Mouse (Mus musculus): ENCODE measurements around the gene Olfr1151. TPM values are rescaled to one million over a fixed set of nuclear protein-coding genes. Genes with fewer than 3 reads are reported as not detected.

Gene Olfr1151
- polyA plus RNA-seq (2011; ENCODE audit: insufficient read depth, insufficient read length, low read depth, missing spikeins) = not detected in 2 replicates

DNA sequence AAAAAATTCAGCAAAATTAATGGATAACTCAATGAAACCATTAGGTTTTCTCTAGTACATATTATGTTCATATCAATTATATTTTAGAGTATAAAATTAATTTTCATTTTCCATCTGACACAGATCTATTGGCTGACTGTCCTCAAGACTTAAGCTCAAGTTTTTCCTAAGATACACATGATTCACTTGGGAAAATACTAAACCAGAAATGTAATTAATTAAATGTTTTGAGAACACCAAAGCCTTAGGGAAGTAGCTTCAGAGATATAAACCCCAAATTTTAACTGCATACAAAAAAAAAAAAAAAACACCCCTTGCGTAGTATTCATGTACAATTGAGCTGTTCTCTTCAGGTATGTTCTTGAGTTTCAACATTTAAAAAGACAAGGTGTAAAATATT lies at the start of gene Olfr1151:
Gene Olfr1151 (plus strand): TSS at position 301 of the 400 bp plus-strand sequence.
- Histone ChIP-seq H3K27ac (ENCODE audit: insufficient read depth, low read length) (no peak within 1 kb of the TSS), H3K27me3 (ENCODE audit: control insufficient read depth, insufficient read depth, low read length, poor library complexity, severe bottlenecking) (no peaks in the 10 kb centered on the region), H3K36me3 (ENCODE audit: control insufficient read depth, insufficient read depth, low read length, poor library complexity, severe bottlenecking) (no peaks in the 10 kb centered on the region), H3K9me3 (replicated peaks; ENCODE audit: control insufficient read depth, insufficient read depth, low read length, poor library complexity, severe bottlenecking) (no peaks in the 10 kb centered on the region), H3K9ac (ENCODE audit: low read depth, poor library complexity, severe bottlenecking) (no peak within 1 kb of the TSS), H3K4me1 (ENCODE audit: control insufficient read depth, insufficient read depth, low read length) (no peaks in the 10 kb centered on the region), H3K4me3 (ENCODE audit: low read depth, low read length) (no peak within 1 kb of the TSS)
- TF ChIP-seq EP300 (IDR thresholded peaks at IDR 0.05; ENCODE audit: insufficient read depth, low read depth, low read length) (no peak), CTCF (IDR thresholded peaks at IDR 0.05; ENCODE audit: low read depth, low read length) (no peak), POLR2A (IDR thresholded peaks at IDR 0.05; ENCODE audit: insufficient read depth, low read length) (no peak)

DNA sequence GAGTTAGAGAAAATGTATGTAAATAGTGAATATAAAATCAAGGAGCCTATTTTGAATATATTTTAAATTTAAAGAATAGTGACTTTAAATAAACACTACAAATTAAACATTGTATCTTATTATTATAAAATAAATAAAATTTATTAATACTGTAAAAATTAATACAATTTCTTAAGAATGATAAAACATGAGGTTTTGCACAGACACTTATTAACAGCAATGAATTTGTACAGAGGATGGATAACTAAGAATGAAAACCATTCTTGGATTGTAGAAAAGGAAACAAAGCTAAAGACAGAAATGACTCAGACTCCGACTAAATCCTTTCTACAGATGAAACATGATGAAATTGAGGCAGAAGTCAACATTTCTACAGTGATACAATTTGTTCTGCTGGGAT lies 46.1 kb upstream of the Olfr1151 start, which contains the start of gene Olfr1145:
Gene Olfr1145 (plus strand): TSS at position 301 of the 400 bp plus-strand sequence.
- no peak for TF ChIP-seq POLR2A (IDR thresholded peaks at IDR 0.05; ENCODE audit: insufficient read depth, low read length)
- TF ChIP-seq EP300 (IDR thresholded peaks at IDR 0.05; ENCODE audit: insufficient read depth, low read depth, low read length) = no peak
- no peak for TF ChIP-seq CTCF (IDR thresholded peaks at IDR 0.05; ENCODE audit: low read depth, low read length)
- Histone ChIP-seq H3K27ac (ENCODE audit: insufficient read depth, low read length) (no peak within 1 kb of the TSS), H3K4me1 (ENCODE audit: control insufficient read depth, insufficient read depth, low read length) (no peaks in the 10 kb centered on the region)

DNA sequence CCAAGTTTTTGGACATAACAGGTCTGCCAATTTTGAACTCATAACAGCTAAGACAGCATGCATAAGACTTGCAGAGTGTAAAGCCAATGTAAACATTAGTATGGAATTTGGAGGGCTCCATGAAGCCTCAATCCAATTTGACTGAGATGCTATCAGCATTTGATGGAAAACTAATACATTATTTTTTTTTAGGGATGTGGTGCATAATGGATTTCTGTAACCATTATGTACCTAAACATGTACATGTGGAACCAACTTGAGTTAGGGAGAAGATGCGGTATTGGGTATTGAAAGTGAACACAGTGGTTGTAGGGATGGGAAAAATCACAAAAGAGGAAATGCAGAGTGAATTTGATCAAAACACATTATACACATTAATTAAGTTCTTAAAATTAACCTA lies 25.4 kb upstream of the Olfr1151 start, which contains the start of gene Olfr1148:
Gene Olfr1148 (plus strand): TSS at position 301 of the 400 bp plus-strand sequence.
- no peak for TF ChIP-seq POLR2A (IDR thresholded peaks at IDR 0.05; ENCODE audit: insufficient read depth, low read length)
- TF ChIP-seq EP300 (IDR thresholded peaks at IDR 0.05; ENCODE audit: insufficient read depth, low read depth, low read length) = no peak
- TF ChIP-seq CTCF (IDR thresholded peaks at IDR 0.05; ENCODE audit: low read depth, low read length) = no peak
- Histone ChIP-seq H3K36me3 (ENCODE audit: control insufficient read depth, insufficient read depth, low read length, poor library complexity, severe bottlenecking) (no peaks in the 10 kb centered on the region), H3K27ac (ENCODE audit: insufficient read depth, low read length) (no peak within 1 kb of the TSS), H3K4me3 (ENCODE audit: low read depth, low read length) (no peak within 1 kb of the TSS), H3K4me1 (ENCODE audit: control insufficient read depth, insufficient read depth, low read length) (no peaks in the 10 kb centered on the region), H3K27me3 (ENCODE audit: control insufficient read depth, insufficient read depth, low read length, poor library complexity, severe bottlenecking) (no peaks in the 10 kb centered on the region), H3K9ac (ENCODE audit: low read depth, poor library complexity, severe bottlenecking) (no peak within 1 kb of the TSS), H3K9me3 (replicated peaks; ENCODE audit: control insufficient read depth, insufficient read depth, low read length, poor library complexity, severe bottlenecking) (no peaks in the 10 kb centered on the region)

More for the DNA sequence above, 46.1 kb upstream of the Olfr1151 start, which contains the start of gene Olfr1145:
- no peak within 1 kb of the TSS for H3K9ac ChIP-seq (ENCODE audit: low read depth, poor library complexity, severe bottlenecking)
- H3K27me3 ChIP-seq (ENCODE audit: control insufficient read depth, insufficient read depth, low read length, poor library complexity, severe bottlenecking) = no peaks in the 10 kb centered on the region
- no peaks in the 10 kb centered on the region for H3K36me3 ChIP-seq (ENCODE audit: control insufficient read depth, insufficient read depth, low read length, poor library complexity, severe bottlenecking)
- no peaks in the 10 kb centered on the region for H3K9me3 ChIP-seq (replicated peaks; ENCODE audit: control insufficient read depth, insufficient read depth, low read length, poor library complexity, severe bottlenecking)
- H3K4me3 ChIP-seq (ENCODE audit: low read depth, low read length) = no peak within 1 kb of the TSS

- no peaks in the 10 kb centered on the region for H3K9me3 ChIP-seq (replicated peaks; ENCODE audit: control insufficient read depth, insufficient read depth, low read length, poor library complexity, severe bottlenecking)
- no peaks in the 10 kb centered on the region for H3K27me3 ChIP-seq (ENCODE audit: control insufficient read depth, insufficient read depth, low read length, poor library complexity, severe bottlenecking)
- TF ChIP-seq CTCF (IDR thresholded peaks at IDR 0.05; ENCODE audit: low read depth, low read length) = no peak
- TF ChIP-seq EP300 (IDR thresholded peaks at IDR 0.05; ENCODE audit: insufficient read depth, low read depth, low read length) = no peak
- TF ChIP-seq POLR2A (IDR thresholded peaks at IDR 0.05; ENCODE audit: insufficient read depth, low read length) = no peak
These were observed 12.0 kb upstream of the Olfr1151 start, which contains the start of gene Olfr1150-ps1 for GRCm38 (mm10) chr2:87843693-87844092. Gene Olfr1150-ps1 (plus strand): TSS chr2:87843993.

DNA sequence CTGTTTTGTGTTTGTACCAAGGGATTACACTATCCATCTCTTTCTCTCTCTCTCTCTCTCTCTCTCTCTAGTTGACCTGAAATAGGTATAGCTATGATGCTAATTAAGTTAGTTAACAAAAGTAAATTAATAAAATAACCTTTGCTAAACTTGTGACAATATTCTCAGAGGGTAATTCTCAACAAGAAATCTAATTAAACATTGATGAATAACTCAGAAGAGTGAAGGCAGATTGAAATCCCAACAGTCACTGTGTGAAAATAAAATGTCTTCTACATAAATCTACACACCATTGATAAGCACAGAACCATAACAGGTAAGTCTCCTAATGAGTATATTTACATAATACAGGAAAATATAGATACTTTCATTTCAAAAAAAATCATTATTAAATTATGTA lies 10.5 kb downstream of the Olfr1151 start, which contains the start of gene Olfr1152:
Gene Olfr1152 (plus strand): TSS at position 301 of the 400 bp plus-strand sequence.
- Histone ChIP-seq H3K27ac (ENCODE audit: insufficient read depth, low read length) (no peak within 1 kb of the TSS), H3K9me3 (replicated peaks; ENCODE audit: control insufficient read depth, insufficient read depth, low read length, poor library complexity, severe bottlenecking) (peaks cover 11% of the 10 kb centered on the region), H3K4me1 (ENCODE audit: control insufficient read depth, insufficient read depth, low read length) (no peaks in the 10 kb centered on the region), H3K4me3 (ENCODE audit: low read depth, low read length) (no peak within 1 kb of the TSS), H3K36me3 (ENCODE audit: control insufficient read depth, insufficient read depth, low read length, poor library complexity, severe bottlenecking) (no peaks in the 10 kb centered on the region), H3K27me3 (ENCODE audit: control insufficient read depth, insufficient read depth, low read length, poor library complexity, severe bottlenecking) (no peaks in the 10 kb centered on the region), H3K9ac (ENCODE audit: low read depth, poor library complexity, severe bottlenecking) (no peak within 1 kb of the TSS)
- TF ChIP-seq EP300 (IDR thresholded peaks at IDR 0.05; ENCODE audit: insufficient read depth, low read depth, low read length) (no peak), POLR2A (IDR thresholded peaks at IDR 0.05; ENCODE audit: insufficient read depth, low read length) (no peak), CTCF (IDR thresholded peaks at IDR 0.05; ENCODE audit: low read depth, low read length) (no peak)

More at GRCm38 (mm10) chr2:87843693-87844092, 12.0 kb upstream of the Olfr1151 start, which contains the start of gene Olfr1150-ps1:
- Histone ChIP-seq H3K27ac (ENCODE audit: insufficient read depth, low read length) (no peak within 1 kb of the TSS), H3K9ac (ENCODE audit: low read depth, poor library complexity, severe bottlenecking) (no peak within 1 kb of the TSS), H3K4me3 (ENCODE audit: low read depth, low read length) (no peak within 1 kb of the TSS), H3K36me3 (ENCODE audit: control insufficient read depth, insufficient read depth, low read length, poor library complexity, severe bottlenecking) (no peaks in the 10 kb centered on the region), H3K4me1 (ENCODE audit: control insufficient read depth, insufficient read depth, low read length) (no peaks in the 10 kb centered on the region)

DNA sequence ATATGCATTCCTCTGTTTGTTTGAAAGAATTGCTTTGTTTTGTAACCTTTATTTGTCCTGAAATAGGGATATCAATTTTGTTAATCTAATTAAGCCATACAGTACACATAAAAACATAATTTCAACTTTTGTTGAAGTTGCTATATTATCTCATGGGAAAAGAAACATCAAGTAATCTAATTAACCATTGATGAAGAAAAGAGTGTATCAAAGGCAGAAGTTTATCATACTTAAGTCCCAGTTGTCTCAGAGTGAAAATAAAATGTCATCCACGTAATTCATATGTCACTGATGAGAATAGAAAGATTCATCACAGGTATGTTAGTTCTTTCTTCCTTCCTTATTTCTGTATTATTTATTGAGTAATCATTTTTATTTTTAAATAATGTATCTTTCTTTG lies 39.0 kb downstream of the Olfr1151 start, which contains the start of gene Olfr1153:
Gene Olfr1153 (plus strand): TSS at position 301 of the 400 bp plus-strand sequence.
- Histone ChIP-seq H3K9me3 (replicated peaks; ENCODE audit: control insufficient read depth, insufficient read depth, low read length, poor library complexity, severe bottlenecking) (no peaks in the 10 kb centered on the region), H3K27ac (ENCODE audit: insufficient read depth, low read length) (no peak within 1 kb of the TSS), H3K36me3 (ENCODE audit: control insufficient read depth, insufficient read depth, low read length, poor library complexity, severe bottlenecking) (no peaks in the 10 kb centered on the region), H3K27me3 (ENCODE audit: control insufficient read depth, insufficient read depth, low read length, poor library complexity, severe bottlenecking) (no peaks in the 10 kb centered on the region), H3K4me1 (ENCODE audit: control insufficient read depth, insufficient read depth, low read length) (no peaks in the 10 kb centered on the region), H3K4me3 (ENCODE audit: low read depth, low read length) (no peak within 1 kb of the TSS), H3K9ac (ENCODE audit: low read depth, poor library complexity, severe bottlenecking) (no peak within 1 kb of the TSS)
- TF ChIP-seq POLR2A (IDR thresholded peaks at IDR 0.05; ENCODE audit: insufficient read depth, low read length) = no peak

All from ES-Bruce4 (cell line).